Mouse (Mus musculus) spleen, postnatal 0 days (tissue): ENCODE results near the gene Ppp2r5e. TPM values are rescaled to one million over a fixed set of nuclear protein-coding genes. Genes with fewer than 3 reads are reported as not detected.

Experiments
- polyA plus RNA-seq: library from polyadenylated mRNA; unstranded; fragments of >200 nt; fragmentation: Nextera tagmentation; extraction: Ambion mirVana; gene quantifications from 2 replicates; pipeline ENCODE4 v1.2.1, GENCODE M21; 2015

Ppp2r5e gene
- 8.3 and 8.8 TPM in 2 replicates for polyA plus RNA-seq

DNA sequence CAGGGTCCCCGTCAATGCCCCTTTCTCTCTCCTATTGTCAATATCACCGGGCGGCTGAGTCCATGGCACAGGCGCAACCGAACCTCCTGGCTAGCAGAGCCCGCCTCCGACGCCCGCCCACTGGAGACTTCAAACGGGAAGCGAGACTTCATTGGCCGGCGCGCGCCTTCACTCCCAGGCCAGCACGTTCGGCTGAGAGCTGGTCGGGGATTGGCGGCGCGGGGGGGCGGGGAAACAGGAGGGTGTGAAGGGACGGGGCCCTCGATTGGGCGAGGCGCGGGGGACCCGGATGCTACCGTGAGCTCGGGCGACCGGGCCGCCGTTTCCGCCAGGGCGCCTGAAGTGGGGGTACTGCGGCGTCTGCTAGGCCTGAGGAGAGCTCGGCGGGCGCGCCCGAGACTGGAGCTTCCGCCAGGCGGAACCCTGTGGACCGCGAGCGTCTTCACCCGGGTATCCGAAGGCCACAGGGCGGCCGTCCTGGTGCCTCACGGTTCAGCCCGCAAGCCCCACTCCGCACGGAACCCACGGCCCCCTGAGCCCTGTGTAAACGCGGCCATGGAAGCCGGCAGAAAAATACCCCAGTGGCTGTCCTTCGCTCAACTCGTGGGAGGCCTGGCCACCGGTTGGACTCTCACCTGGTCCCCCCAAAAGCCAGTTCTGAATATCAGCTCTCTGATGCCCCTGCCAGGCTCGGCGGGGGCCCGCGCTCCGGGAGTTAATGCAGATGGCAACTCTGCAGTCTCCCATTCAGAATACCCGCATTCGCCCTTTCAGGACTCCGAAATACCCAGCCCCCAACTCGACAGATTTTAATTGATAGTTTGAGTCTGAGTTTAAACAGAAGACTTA lies at the start of gene Ppp2r5e:
Gene Ppp2r5e, minus strand, starts transcription at position 92 of the 849 bp plus-strand sequence.

DNA sequence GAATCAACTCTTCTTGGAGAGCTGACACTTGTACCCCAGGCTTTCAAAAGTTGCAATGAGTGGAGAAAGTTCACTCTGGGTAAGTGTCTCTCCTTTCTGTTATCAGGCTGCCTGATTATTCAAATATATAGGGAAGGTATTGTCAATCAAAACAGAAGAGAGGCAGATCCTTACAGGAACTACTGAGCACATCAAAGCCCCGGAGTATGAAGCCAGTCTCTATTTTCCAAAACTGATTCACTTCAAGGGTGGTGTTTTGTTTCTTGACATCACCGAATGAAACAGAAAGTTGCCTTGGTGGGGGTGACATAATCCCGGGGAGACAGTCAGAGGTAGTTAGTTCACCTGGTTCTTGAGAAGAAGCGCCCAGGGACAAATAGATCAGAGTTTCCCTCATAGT lies 179.4 kb downstream of the Ppp2r5e start, which contains the start of gene Gphb5:
Gene Gphb5, minus strand, starts transcription at position 101 of the 400 bp plus-strand sequence.

Other genes with a start within 250 kb of the Ppp2r5e start
- gene Gphb5, start 179.5 kb downstream of the Ppp2r5e start, polyA plus RNA-seq, result not detected in 2 replicates
- 8.4 and 8.8 TPM in 2 replicates for gene Wdr89, start 73.3 kb upstream of the Ppp2r5e start, polyA plus RNA-seq
- gene Sgpp1, start 139.5 kb upstream of the Ppp2r5e start, polyA plus RNA-seq, result 19.1 and 19.9 TPM in 2 replicates
- 11.3 and 17.2 TPM in 2 replicates for gene Syne2, start 221.9 kb upstream of the Ppp2r5e start, polyA plus RNA-seq